Mouse (Mus musculus): ENCODE measurements around the gene Atp8a2. TPM values are rescaled to one million over a fixed set of nuclear protein-coding genes. Genes with fewer than 3 reads are reported as not detected.

Gene Atp8a2
- polyA plus RNA-seq, 1 experiment, result 0.16 TPM

DNA sequence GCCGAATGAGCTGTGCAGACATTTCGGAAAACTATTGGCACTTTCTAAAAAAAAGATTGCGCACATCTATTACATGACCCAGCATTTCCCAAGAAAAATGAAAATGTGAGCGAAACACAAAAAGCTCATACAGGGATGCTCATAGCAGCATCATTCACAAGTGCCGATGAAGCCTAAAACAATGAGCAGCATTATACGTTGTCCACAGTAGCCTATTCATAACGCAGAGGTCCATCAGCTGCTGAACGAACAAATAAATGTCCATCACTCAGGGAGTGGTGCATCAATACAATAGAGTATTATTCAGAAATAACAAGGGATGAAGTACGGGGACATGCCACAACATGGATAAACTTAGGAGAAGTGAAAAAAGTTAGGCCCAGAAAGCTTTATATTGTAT, 416.6 kb downstream of the Atp8a2 start:
- H3K27ac ChIP-seq (ENCODE audit: insufficient read depth, low read depth, low read length), result no peak overlapping the region
- TF ChIP-seq CTCF (IDR thresholded peaks at IDR 0.05; ENCODE audit: low read depth, low read length) (no peak), POLR2A (IDR thresholded peaks at IDR 0.05; ENCODE audit: borderline replicate concordance, low read depth, low read length) (no peak)
- no peak overlapping the region for H3K4me3 ChIP-seq (ENCODE audit: insufficient read depth, low read length)
- no peaks in the 10 kb centered on the region for H3K4me1 ChIP-seq (ENCODE audit: control insufficient read depth, insufficient read depth, low read length)

GRCm38 (mm10) chr14:59762227-59762626, 434.8 kb downstream of the Atp8a2 start:
- Histone ChIP-seq H3K4me1 (ENCODE audit: control insufficient read depth, insufficient read depth, low read length) (no peaks in the 10 kb centered on the region), H3K27ac (ENCODE audit: insufficient read depth, low read depth, low read length) (no peak overlapping the region), H3K4me3 (ENCODE audit: insufficient read depth, low read length) (no peak overlapping the region)
- TF ChIP-seq POLR2A (IDR thresholded peaks at IDR 0.05; ENCODE audit: borderline replicate concordance, low read depth, low read length), result no peak
- TF ChIP-seq CTCF (IDR thresholded peaks at IDR 0.05; ENCODE audit: low read depth, low read length), result no peak

- TF ChIP-seq CTCF (IDR thresholded peaks at IDR 0.05; ENCODE audit: low read depth, low read length), result no peak
- no peak for TF ChIP-seq POLR2A (IDR thresholded peaks at IDR 0.05; ENCODE audit: borderline replicate concordance, low read depth, low read length)
- no peak overlapping the region for H3K4me3 ChIP-seq (ENCODE audit: insufficient read depth, low read length)
- H3K27ac ChIP-seq (ENCODE audit: insufficient read depth, low read depth, low read length), result no peak overlapping the region
- H3K4me1 ChIP-seq (ENCODE audit: control insufficient read depth, insufficient read depth, low read length), result no peaks in the 10 kb centered on the region
Observed at GRCm38 (mm10) chr14:59759900-59760493, 437.0 kb downstream of the Atp8a2 start.

GRCm38 (mm10) chr14:59759196-59759839, 437.7 kb downstream of the Atp8a2 start:
- Histone ChIP-seq H3K4me1 (ENCODE audit: control insufficient read depth, insufficient read depth, low read length) (no peaks in the 10 kb centered on the region), H3K27ac (ENCODE audit: insufficient read depth, low read depth, low read length) (no peak overlapping the region), H3K4me3 (ENCODE audit: insufficient read depth, low read length) (no peak overlapping the region)
- TF ChIP-seq POLR2A (IDR thresholded peaks at IDR 0.05; ENCODE audit: borderline replicate concordance, low read depth, low read length) (no peak), CTCF (IDR thresholded peaks at IDR 0.05; ENCODE audit: low read depth, low read length) (no peak)

- H3K27ac ChIP-seq (ENCODE audit: insufficient read depth, low read depth, low read length), result no peak overlapping the region
- no peaks in the 10 kb centered on the region for H3K4me1 ChIP-seq (ENCODE audit: control insufficient read depth, insufficient read depth, low read length)
- TF ChIP-seq CTCF (IDR thresholded peaks at IDR 0.05; ENCODE audit: low read depth, low read length), result no peak
- TF ChIP-seq POLR2A (IDR thresholded peaks at IDR 0.05; ENCODE audit: borderline replicate concordance, low read depth, low read length), result no peak
- no peak overlapping the region for H3K4me3 ChIP-seq (ENCODE audit: insufficient read depth, low read length)
Observed at GRCm38 (mm10) chr14:59752401-59752800, 444.6 kb downstream of the Atp8a2 start.

- TF ChIP-seq CTCF (IDR thresholded peaks at IDR 0.05; ENCODE audit: low read depth, low read length) (no peak), POLR2A (IDR thresholded peaks at IDR 0.05; ENCODE audit: borderline replicate concordance, low read depth, low read length) (no peak)
- Histone ChIP-seq H3K27ac (ENCODE audit: insufficient read depth, low read depth, low read length) (no peak overlapping the region), H3K4me3 (ENCODE audit: insufficient read depth, low read length) (no peak overlapping the region), H3K4me1 (ENCODE audit: control insufficient read depth, insufficient read depth, low read length) (no peaks in the 10 kb centered on the region)
Observed at GRCm38 (mm10) chr14:59750005-59750404, 447.0 kb downstream of the Atp8a2 start.

DNA sequence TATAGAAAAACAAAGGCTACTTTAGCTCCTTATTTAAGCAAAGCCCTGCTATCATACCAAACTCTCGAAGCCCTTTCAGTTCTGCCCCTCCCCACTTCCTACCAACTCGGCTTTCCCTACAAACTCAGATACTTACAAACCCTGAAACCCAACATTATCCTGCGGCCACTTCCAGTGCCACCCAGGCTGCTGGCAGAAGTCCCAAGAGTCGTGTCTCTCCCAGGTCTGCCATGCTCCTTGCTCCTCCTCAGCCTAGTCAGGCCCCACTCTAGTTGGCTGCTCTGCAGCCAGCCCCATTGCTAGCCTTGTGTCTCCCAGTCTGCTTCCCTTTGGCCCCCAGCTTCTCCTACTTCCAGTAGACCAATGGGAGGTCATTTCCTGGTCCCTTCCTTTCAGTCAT, 451.3 kb downstream of the Atp8a2 start:
- no peak overlapping the region for H3K27ac ChIP-seq (ENCODE audit: insufficient read depth, low read depth, low read length)
- H3K4me1 ChIP-seq (ENCODE audit: control insufficient read depth, insufficient read depth, low read length), result no peaks in the 10 kb centered on the region
- no peak overlapping the region for H3K4me3 ChIP-seq (ENCODE audit: insufficient read depth, low read length)
- TF ChIP-seq CTCF (IDR thresholded peaks at IDR 0.05; ENCODE audit: low read depth, low read length), result no peak
- TF ChIP-seq POLR2A (IDR thresholded peaks at IDR 0.05; ENCODE audit: borderline replicate concordance, low read depth, low read length), result no peak

- Histone ChIP-seq H3K27ac (ENCODE audit: insufficient read depth, low read depth, low read length) (no peak overlapping the region), H3K4me3 (ENCODE audit: insufficient read depth, low read length) (no peak overlapping the region), H3K4me1 (ENCODE audit: control insufficient read depth, insufficient read depth, low read length) (no peaks in the 10 kb centered on the region)
- TF ChIP-seq CTCF (IDR thresholded peaks at IDR 0.05; ENCODE audit: low read depth, low read length) (no peak), POLR2A (IDR thresholded peaks at IDR 0.05; ENCODE audit: borderline replicate concordance, low read depth, low read length) (no peak)
Observed at GRCm38 (mm10) chr14:59741752-59742151, 455.2 kb downstream of the Atp8a2 start.

DNA sequence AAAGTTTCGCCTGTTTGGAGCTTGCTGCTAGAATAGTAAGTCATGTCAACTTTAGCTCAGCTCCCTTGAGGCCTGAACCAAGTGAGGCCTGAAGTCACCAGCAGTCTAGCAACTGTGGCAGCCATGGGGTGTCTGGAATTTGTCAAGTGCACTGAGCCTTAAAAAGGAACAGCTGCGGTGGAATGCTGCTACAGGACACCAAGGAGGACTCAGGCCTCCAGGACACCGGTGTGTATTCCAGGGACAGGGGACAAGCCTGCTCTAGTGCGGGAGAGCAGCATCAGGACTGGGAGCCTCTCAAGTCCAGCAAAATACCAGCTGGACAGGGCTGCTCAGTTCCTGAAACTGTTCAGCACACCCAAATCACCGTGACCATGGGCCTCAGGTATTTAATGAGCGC, 457.5 kb downstream of the Atp8a2 start:
- no peak overlapping the region for H3K27ac ChIP-seq (ENCODE audit: insufficient read depth, low read depth, low read length)
- H3K4me3 ChIP-seq (ENCODE audit: insufficient read depth, low read length), result no peak overlapping the region
- no peaks in the 10 kb centered on the region for H3K4me1 ChIP-seq (ENCODE audit: control insufficient read depth, insufficient read depth, low read length)
- no peak for TF ChIP-seq POLR2A (IDR thresholded peaks at IDR 0.05; ENCODE audit: borderline replicate concordance, low read depth, low read length)
- TF ChIP-seq CTCF (IDR thresholded peaks at IDR 0.05; ENCODE audit: low read depth, low read length), result no peak

- Histone ChIP-seq H3K4me3 (ENCODE audit: insufficient read depth, low read length) (no peak overlapping the region), H3K4me1 (ENCODE audit: control insufficient read depth, insufficient read depth, low read length) (no peaks in the 10 kb centered on the region), H3K27ac (ENCODE audit: insufficient read depth, low read depth, low read length) (no peak overlapping the region)
- TF ChIP-seq CTCF (IDR thresholded peaks at IDR 0.05; ENCODE audit: low read depth, low read length) (no peak), POLR2A (IDR thresholded peaks at IDR 0.05; ENCODE audit: borderline replicate concordance, low read depth, low read length) (no peak)
Observed at GRCm38 (mm10) chr14:59737734-59738294, 459.2 kb downstream of the Atp8a2 start.
